Mouse (Mus musculus) adrenal gland, adult 2 months (tissue): Measurements from ENCODE around the gene Elk3. TPM values are rescaled to one million over a fixed set of nuclear protein-coding genes. Genes with fewer than 3 reads are reported as not detected.

Experiments
- DNase-seq: peaks from one replicate; pipeline ENCODE4 v3.0.0; 2021
- polyA plus RNA-seq: library from polyadenylated mRNA; depleted of rRNA; stranded (reverse); fragments of >200 nt; gene quantifications from 2 replicates; pipeline ENCODE4 v1.2.3, GENCODE M21; 2012; rRNA removed
- total RNA-seq, 2 experiments: library from RNA; stranded (reverse); gene quantifications; 2 replicates each; pipeline ENCODE4 v1.2.3; 2021

The Elk3 gene
- total and polyA plus RNA-seq, 3 experiments = 31.1 to 54.3 (median 51.5) TPM

- no peak for DNase-seq
Observed at GRCm38 (mm10) chr10:93239201-93239806, 71.6 kb downstream of the Elk3 start.

DNA sequence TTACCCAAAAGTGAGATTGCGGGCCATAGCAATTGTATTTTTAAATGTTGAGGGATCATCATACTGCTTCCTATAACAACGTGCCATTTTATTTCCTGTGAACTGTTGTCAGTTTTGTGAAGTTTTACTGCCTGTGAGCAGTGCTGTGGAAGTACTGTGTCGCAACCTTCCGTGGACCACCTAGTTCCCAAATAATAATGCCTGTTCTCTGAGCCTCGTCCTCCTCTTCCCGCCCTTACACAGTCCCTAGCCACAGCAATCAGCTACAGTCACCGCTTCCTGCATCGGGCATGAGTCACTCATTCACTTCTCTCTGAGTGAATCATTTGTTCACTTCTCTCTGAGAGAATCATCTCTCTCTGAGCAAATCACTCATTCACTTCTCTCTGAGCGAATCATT, 76.2 kb downstream of the Elk3 start:
- no peak for DNase-seq

GRCm38 (mm10) chr10:93233665-93234194, 77.2 kb downstream of the Elk3 start:
- no peak for DNase-seq

DNA sequence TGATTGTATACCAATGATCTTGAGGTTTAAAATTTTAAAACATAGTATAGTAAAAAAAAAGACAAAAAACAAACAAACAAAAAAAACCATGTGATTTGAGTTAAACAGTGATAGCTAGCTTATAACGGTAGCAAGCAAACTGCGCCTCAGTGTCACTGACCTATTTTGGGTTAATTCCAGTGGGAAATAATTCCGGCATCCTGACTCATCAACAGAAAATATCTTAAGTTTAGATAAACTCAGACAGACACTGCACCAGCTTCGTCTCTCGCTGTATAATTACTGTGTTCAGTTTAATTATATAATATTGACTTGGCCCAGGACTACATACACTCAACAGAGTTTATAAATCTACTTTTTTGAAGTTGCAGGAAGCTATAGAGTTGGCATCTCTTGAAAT, 79.0 kb downstream of the Elk3 start:
- DNase-seq = no peak

DNA sequence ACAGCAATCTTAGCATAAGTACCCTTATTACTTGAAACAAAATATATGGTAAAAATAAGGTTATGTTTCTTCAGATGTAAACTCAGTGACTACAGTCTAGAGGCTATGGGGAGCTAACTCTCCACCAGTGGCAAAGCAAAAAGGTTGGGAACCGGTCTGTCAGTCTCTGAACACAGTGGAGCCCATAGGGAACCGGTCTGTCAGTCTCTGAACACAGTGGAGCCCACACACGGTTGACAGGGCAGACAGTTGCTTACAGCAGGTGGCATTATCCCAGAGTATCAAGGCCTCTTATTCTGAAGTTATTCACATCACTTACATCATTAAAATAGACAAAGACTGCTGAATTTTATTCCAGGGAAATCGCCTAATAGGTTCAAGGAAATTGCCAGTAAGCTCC, 79.4 kb downstream of the Elk3 start:
- no peak for DNase-seq

- DNase-seq = no peak
Observed at GRCm38 (mm10) chr10:93228401-93229007, 82.4 kb downstream of the Elk3 start.

DNA sequence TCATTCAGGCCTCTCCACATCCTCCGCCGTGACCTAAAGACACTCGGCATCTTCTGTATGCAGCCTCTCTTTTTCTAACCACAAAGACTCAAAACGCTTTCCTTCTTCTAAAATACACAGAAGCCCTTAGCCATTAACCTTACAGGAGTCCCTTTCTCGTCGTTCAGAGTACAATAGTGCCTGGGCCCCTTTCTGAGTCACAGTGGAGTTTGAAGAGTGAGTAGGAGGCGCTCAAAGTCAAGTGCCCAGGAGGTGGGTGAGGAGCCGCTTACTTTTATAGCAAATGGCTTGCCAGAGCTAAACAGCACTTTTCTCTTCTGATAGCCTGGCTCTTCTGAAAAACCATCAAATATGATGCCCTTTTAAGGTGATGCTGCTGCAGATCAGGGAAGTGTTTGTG, 83.0 kb downstream of the Elk3 start:
- no peak for DNase-seq

- DNase-seq = no peak
Observed at GRCm38 (mm10) chr10:93225751-93226150, 85.2 kb downstream of the Elk3 start.

GRCm38 (mm10) chr10:93215051-93215763, 95.7 kb downstream of the Elk3 start:
- no peak for DNase-seq

DNA sequence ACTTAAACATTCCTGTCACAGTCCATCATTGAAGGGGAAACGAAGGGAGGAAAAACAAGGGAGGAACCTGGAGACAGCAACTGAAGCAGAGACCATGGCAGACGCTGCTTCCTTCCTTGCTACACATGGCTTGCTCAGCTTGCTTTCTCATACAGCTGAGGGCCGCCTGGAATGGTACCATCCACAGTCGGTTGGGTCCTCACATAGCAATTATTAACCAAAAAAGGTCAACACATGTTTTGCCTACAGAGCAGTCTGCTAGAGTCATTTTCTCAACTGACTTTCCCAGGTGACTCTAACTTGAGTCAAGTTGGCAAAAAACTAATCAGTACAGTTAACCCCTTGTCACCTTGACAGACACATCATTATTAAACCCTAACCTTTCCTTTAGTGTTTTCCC, 96.7 kb downstream of the Elk3 start:
- DNase-seq = no peak

GRCm38 (mm10) chr10:93213339-93213738, 97.6 kb downstream of the Elk3 start:
- no peak for DNase-seq

- no peak for DNase-seq
Observed at GRCm38 (mm10) chr10:93212699-93213098, 98.2 kb downstream of the Elk3 start.

DNA sequence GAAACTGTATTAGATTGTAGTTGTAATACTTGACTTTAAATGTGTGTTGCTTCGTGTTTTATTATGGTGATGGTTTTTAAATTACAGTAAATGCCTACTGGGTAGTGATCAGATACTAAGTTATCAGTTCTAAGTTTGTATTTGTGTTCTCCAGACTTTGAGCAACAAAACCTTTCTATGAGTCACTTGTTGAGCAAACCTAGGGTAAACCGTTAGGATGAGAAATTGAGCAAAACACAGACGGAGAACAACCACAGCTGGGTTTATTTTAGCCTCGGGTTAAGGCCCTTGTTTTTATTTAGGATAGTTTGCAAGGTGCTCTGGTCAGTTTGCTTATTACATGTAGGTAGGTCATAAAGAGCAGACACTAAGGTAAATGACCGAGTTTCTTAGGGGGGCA, 103.8 kb downstream of the Elk3 start:
- DNase-seq = no peak

GRCm38 (mm10) chr10:93205287-93205956, 105.5 kb downstream of the Elk3 start:
- no peak for DNase-seq

DNA sequence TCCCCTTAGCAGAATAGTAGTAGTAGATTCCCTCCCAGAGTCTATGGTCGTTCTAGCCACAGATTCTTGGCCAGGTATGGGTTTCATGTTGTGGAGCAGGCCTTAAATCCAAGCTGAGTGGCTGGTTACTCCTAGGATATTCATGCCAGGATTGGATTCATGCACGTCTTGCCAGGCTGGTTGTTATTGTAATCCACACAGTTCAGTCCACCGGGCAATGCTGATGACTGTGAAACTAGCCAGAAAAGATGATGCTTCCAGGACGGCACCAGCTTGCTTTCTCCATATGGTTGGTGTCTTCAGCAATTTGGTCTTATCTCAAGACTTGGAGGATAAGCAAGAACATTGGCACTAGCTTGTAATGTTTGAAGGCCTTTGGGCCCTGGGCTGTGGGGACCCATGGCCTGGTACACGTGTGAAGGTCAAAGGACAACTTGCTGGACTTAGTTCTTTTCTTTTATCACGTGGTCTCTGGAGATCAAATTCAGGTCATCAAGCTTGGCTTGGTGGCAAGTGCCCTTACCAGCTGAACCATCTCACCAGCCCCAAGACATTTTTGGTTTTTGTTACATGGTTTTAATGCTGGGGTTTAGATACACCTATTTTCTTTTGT, 109.0 kb downstream of the Elk3 start:
- DNase-seq = no peak

DNA sequence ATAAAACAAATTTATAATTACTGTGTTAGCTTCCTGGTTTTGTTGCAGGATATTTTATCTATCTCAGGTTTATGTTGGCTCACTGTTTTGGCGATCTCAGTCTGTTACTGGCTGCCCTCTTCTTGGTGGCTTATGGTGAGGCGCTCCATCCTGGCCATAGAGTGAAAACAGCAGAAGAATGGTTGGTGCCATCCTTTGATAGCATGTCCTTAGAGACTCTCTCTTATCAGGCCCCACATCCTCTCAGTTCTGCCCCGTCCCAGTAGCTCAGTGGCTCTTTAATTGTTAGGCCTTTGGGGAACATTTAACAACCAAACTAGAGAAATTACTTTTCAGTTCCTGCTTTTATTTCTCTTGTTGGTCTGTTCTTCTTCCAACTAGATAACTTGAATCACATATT, 112.0 kb downstream of the Elk3 start:
- DNase-seq = no peak

Other genes with a start within 250 kb of the Elk3 start
- 1 to 10 TPM; 4.8 to 6.8 TPM for gene Cfap54, start 229.5 kb downstream of the Elk3 start, total RNA-seq
- gene Cfap54, start 229.5 kb downstream of the Elk3 start, polyA plus RNA-seq = 0.35 and 1.6 TPM in 2 replicates
- 10 to 100 TPM; 26.5 to 30.0 TPM for gene Cdk17, start 150.3 kb downstream of the Elk3 start, total RNA-seq
- gene Cdk17, start 150.3 kb downstream of the Elk3 start, polyA plus RNA-seq = 8.7 and 9.3 TPM in 2 replicates
- gene Lta4h, start 142.3 kb upstream of the Elk3 start, total RNA-seq = 10 to 100 TPM; 57.5 to 62.4 TPM
- 71.2 and 83.1 TPM in 2 replicates for gene Lta4h, start 142.3 kb upstream of the Elk3 start, polyA plus RNA-seq
- gene Hal, start 177.6 kb upstream of the Elk3 start, total RNA-seq = under 1 TPM; 0.14 to 0.75 TPM
- 0.15 and 1.4 TPM in 2 replicates for gene Hal, start 177.6 kb upstream of the Elk3 start, polyA plus RNA-seq
- under 1 TPM in 1 of 2 experiments, not detected in 1; 0.20 TPM for gene Amdhd1, start 228.9 kb upstream of the Elk3 start, total RNA-seq
- gene Amdhd1, start 228.9 kb upstream of the Elk3 start, polyA plus RNA-seq = 0.03 and 0.12 TPM in 2 replicates
- not detected for gene Ccdc38, start 229.5 kb upstream of the Elk3 start, total RNA-seq
- gene Ccdc38, start 229.5 kb upstream of the Elk3 start, polyA plus RNA-seq = not detected in 2 replicates